Mouse (Mus musculus) spleen, postnatal 4 days (tissue): Measurements from ENCODE around the gene Ccdc15.
A peak's percentile ranks its signal among the peaks of the same experiment; 100 is the strongest.

ENCODE experiments used
- DNase-seq, 2 experiments: peaks; one replicate each; pipeline ENCODE4 v3.0.0; 2022; ENCODE audit warnings: low spot score in 2 of 2

Gene Ccdc15

GRCm38 (mm10) chr9:37347988-37348642, at the start of gene Ccdc15:
Gene Ccdc15, minus strand, starts transcription at chr9:37348432.
- peak; percentile 96 to 98 for DNase-seq

GRCm38 (mm10) chr9:37393482-37394131, 45.4 kb upstream of the Ccdc15 start:
- DNase-seq = no peak

GRCm38 (mm10) chr9:37392071-37392470, 43.8 kb upstream of the Ccdc15 start:
- DNase-seq = no peak

GRCm38 (mm10) chr9:37390891-37391290, 42.7 kb upstream of the Ccdc15 start:
- no peak for DNase-seq

- DNase-seq = no peak
Measured at GRCm38 (mm10) chr9:37384284-37385182, 36.3 kb upstream of the Ccdc15 start.

GRCm38 (mm10) chr9:37383161-37383560, 34.9 kb upstream of the Ccdc15 start:
- no peak for DNase-seq

- DNase-seq = no peak
Measured at GRCm38 (mm10) chr9:37375718-37376117, 27.5 kb upstream of the Ccdc15 start.

GRCm38 (mm10) chr9:37371232-37371801, 23.1 kb upstream of the Ccdc15 start:
- no peak for DNase-seq

- no peak for DNase-seq
Measured at GRCm38 (mm10) chr9:37368860-37369259, 20.6 kb upstream of the Ccdc15 start.

GRCm38 (mm10) chr9:37368081-37368830, 20.0 kb upstream of the Ccdc15 start:
- no peak for DNase-seq

GRCm38 (mm10) chr9:37367301-37368080, 19.3 kb upstream of the Ccdc15 start, which contains the start of gene Hepacam:
Gene Hepacam, plus strand, starts transcription at chr9:37367351.
- DNase-seq = no peak

GRCm38 (mm10) chr9:37365706-37366105, 17.5 kb upstream of the Ccdc15 start:
- DNase-seq = no peak

GRCm38 (mm10) chr9:37364392-37364791, 16.2 kb upstream of the Ccdc15 start:
- DNase-seq = no peak

- no peak for DNase-seq
Measured at GRCm38 (mm10) chr9:37363551-37363950, 15.3 kb upstream of the Ccdc15 start.

- no peak for DNase-seq
Measured at GRCm38 (mm10) chr9:37362881-37363280, 14.6 kb upstream of the Ccdc15 start.

GRCm38 (mm10) chr9:37362084-37362483, 13.9 kb upstream of the Ccdc15 start:
- DNase-seq = no peak

GRCm38 (mm10) chr9:37359331-37360220, 11.3 kb upstream of the Ccdc15 start:
- no peak for DNase-seq

GRCm38 (mm10) chr9:37358713-37359330, 10.6 kb upstream of the Ccdc15 start:
- DNase-seq = no peak

- no peak for DNase-seq
Measured at GRCm38 (mm10) chr9:37354485-37354884, 6.3 kb upstream of the Ccdc15 start.
